Mouse (Mus musculus): Measurements from ENCODE around the gene Leng9.

DNA sequence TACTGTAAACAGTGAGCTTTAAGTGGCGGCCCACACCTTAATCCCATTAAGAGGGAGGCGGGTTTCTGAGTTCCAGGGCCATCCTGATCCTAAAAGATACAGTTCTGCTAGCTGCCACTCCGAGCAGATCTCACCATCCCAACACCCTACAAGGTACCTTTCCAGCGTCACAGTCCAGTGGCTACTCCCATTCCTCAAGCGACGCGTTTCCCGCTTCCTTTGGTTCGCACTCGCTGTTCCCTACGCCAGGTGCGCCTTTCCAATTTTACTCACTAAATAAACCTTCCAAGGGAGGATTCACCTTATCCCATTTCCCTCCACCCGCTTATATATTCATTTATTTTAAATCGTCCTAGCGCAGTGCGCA, 13.8 kb downstream of the Leng9 start:
- TF ChIP-seq POLR2A (IDR thresholded peaks at IDR 0.05; ENCODE audit: extremely low read depth, insufficient read depth, low read length) (no peak; the same call in 1 of the 2 replicates), CTCF (IDR thresholded peaks at IDR 0.05; ENCODE audit: extremely low read depth, insufficient read depth, low read length) (no peak)

Data from cortical plate, adult 2 months (tissue).